Mouse (Mus musculus) MEL (cell line): ENCODE measurements at regions not wholly inside any gene's neighbourhood (a gene's known extent, or its start where the extent isn't known, plus 50 kb on each side); places are given as distances from the start of the nearest gene placed in this dataset.
A peak's percentile ranks its signal among the peaks of the same experiment; 100 is the strongest.

Source experiments
- DNase-seq: peaks from one replicate; pipeline ENCODE4 v3.0.0; 2011; ENCODE audit warnings: low read depth, low spot score
- H3K27ac ChIP-seq: 2 replicates; pipeline ENCODE4 v1.5.1; 2012; ENCODE audit warnings: low read depth, mild to moderate bottlenecking, control low read depth, low read length, moderate library complexity; ENCODE audit not compliant: control insufficient read depth
- H3K27me3 ChIP-seq, 2 experiments: fragments of 150-350 bp in 1 of 2; sonication (generic) in 1 of 2; 2 replicates each; pipeline ENCODE4 v1.6.1; 2012; ENCODE audit warnings: low read length in 2 of 2, mild to moderate bottlenecking in 2 of 2, improper control_type of control experiment in 1 of 2, moderate library complexity in 1 of 2; ENCODE audit not compliant: insufficient read depth in 2 of 2, control insufficient read depth in 1 of 2
- H3K36me3 ChIP-seq, 2 experiments: 2 replicates each; pipeline ENCODE4 v1.6.1; 2012 to 2014; ENCODE audit warnings: low read length in 2 of 2, improper control_type of control experiment in 1 of 2, inconsistent platforms in 1 of 2, mild to moderate bottlenecking in 1 of 2; ENCODE audit not compliant: insufficient read depth in 2 of 2, control insufficient read depth in 1 of 2
- H3K4me1 ChIP-seq, 2 experiments: fragments of 150-350 bp in 1 of 2; sonication (generic) in 1 of 2; 2 replicates each; pipeline ENCODE4 v1.6.1; 2012; ENCODE audit warnings: low read length in 2 of 2, improper control_type of control experiment in 1 of 2, mild to moderate bottlenecking in 1 of 2; ENCODE audit not compliant: insufficient read depth in 2 of 2, control insufficient read depth in 1 of 2
- H3K4me3 ChIP-seq, 2 experiments: fragments of 150-350 bp in 1 of 2; sonication (generic) in 1 of 2; 2 replicates each; pipeline ENCODE4 v1.5.1; 2012; ENCODE audit warnings: low read depth in 2 of 2, low read length in 2 of 2, mild to moderate bottlenecking in 2 of 2, moderate library complexity in 2 of 2, control low read depth in 1 of 2, improper control_type of control experiment in 1 of 2; ENCODE audit not compliant: control insufficient read depth in 1 of 2, insufficient read depth in 1 of 2
- H3K79me2 ChIP-seq: 2 replicates; pipeline ENCODE4 v1.6.1; 2012; ENCODE audit warnings: mild to moderate bottlenecking, low read length, moderate library complexity; ENCODE audit not compliant: control insufficient read depth, poor library complexity, insufficient read depth
- H3K9ac ChIP-seq: 2 replicates; pipeline ENCODE4 v1.6.1; 2012; ENCODE audit warnings: low read depth, mild to moderate bottlenecking, control low read depth, low read length, moderate library complexity; ENCODE audit not compliant: control insufficient read depth, poor library complexity, severe bottlenecking
- H3K9me3 ChIP-seq: fragments of 150-350 bp; sonication (generic); replicated peaks from 2 replicates; pipeline ENCODE4 v1.6.1; 2012; ENCODE audit warnings: mild to moderate bottlenecking, low read length, improper control_type of control experiment, moderate library complexity; ENCODE audit not compliant: insufficient read depth
- BHLHE40 ChIP-seq: IDR thresholded peaks from 2 replicates; pipeline ENCODE4 v1.6.1; 2012; ENCODE audit warnings: low read depth, mild to moderate bottlenecking, inconsistent platforms, low read length, improper control_type of control experiment, borderline replicate concordance
- CTCF ChIP-seq, 3 experiments: IDR thresholded peaks in 2 of 3; conservative IDR thresholded peaks in 1 of 3; 2 replicates each; pipeline ENCODE4 v1.5.1; 2011 to 2012; ENCODE audit warnings: low read length in 3 of 3, low read depth in 2 of 3, mild to moderate bottlenecking in 2 of 3, improper control_type of control experiment in 1 of 3, inconsistent platforms in 1 of 3, mixed read lengths in 1 of 3, moderate library complexity in 1 of 3; ENCODE audit not compliant: control insufficient read depth in 1 of 3, insufficient read depth in 1 of 3, poor library complexity in 1 of 3, severe bottlenecking in 1 of 3
- ELF1 ChIP-seq: IDR thresholded peaks from 2 replicates; pipeline ENCODE4 v1.6.1; 2014; ENCODE audit warnings: low read depth, mild to moderate bottlenecking, inconsistent platforms, low read length, improper control_type of control experiment, moderate library complexity
- GATA1 ChIP-seq: IDR thresholded peaks from 2 replicates; pipeline ENCODE4 v1.6.1; 2011; ENCODE audit warnings: low read depth, low read length, improper control_type of control experiment
- HCFC1 ChIP-seq: IDR thresholded peaks from 2 replicates; pipeline ENCODE4 v1.6.1; 2012; ENCODE audit warnings: low read depth, mild to moderate bottlenecking, inconsistent platforms, low read length, improper control_type of control experiment, moderate library complexity
- KAT2A ChIP-seq: conservative IDR thresholded peaks from 2 replicates; pipeline ENCODE4 v1.6.1; 2012; ENCODE audit warnings: low read depth, low read length, improper control_type of control experiment, inconsistent platforms
- MEF2A ChIP-seq: IDR thresholded peaks from 2 replicates; pipeline ENCODE4 v1.6.1; 2014; ENCODE audit warnings: low read depth, mild to moderate bottlenecking, inconsistent platforms, low read length, improper control_type of control experiment; ENCODE audit not compliant: poor library complexity, insufficient replicate concordance, severe bottlenecking; ENCODE audit errors: extremely low read depth
- NELFE ChIP-seq: IDR thresholded peaks from 2 replicates; pipeline ENCODE4 v1.6.1; 2011; ENCODE audit warnings: low read depth, low read length, improper control_type of control experiment
- NRF1 ChIP-seq: IDR thresholded peaks from 2 replicates; pipeline ENCODE4 v1.6.1; 2014; ENCODE audit warnings: low read depth, mild to moderate bottlenecking, inconsistent platforms, low read length, improper control_type of control experiment, moderate library complexity; ENCODE audit not compliant: poor library complexity, insufficient read depth, severe bottlenecking
- POLR2AphosphoS2 ChIP-seq: IDR thresholded peaks from 2 replicates; pipeline ENCODE4 v1.6.1; 2011; ENCODE audit warnings: low read length, improper control_type of control experiment
- TAL1 ChIP-seq: IDR thresholded peaks from 2 replicates; pipeline ENCODE4 v1.6.1; 2012; ENCODE audit warnings: mild to moderate bottlenecking, inconsistent platforms, low read length, moderate library complexity, mixed read lengths
- TBP ChIP-seq: IDR thresholded peaks from 2 replicates; pipeline ENCODE4 v1.8.0; 2011; ENCODE audit warnings: low read depth, low read length, improper control_type of control experiment

DNA sequence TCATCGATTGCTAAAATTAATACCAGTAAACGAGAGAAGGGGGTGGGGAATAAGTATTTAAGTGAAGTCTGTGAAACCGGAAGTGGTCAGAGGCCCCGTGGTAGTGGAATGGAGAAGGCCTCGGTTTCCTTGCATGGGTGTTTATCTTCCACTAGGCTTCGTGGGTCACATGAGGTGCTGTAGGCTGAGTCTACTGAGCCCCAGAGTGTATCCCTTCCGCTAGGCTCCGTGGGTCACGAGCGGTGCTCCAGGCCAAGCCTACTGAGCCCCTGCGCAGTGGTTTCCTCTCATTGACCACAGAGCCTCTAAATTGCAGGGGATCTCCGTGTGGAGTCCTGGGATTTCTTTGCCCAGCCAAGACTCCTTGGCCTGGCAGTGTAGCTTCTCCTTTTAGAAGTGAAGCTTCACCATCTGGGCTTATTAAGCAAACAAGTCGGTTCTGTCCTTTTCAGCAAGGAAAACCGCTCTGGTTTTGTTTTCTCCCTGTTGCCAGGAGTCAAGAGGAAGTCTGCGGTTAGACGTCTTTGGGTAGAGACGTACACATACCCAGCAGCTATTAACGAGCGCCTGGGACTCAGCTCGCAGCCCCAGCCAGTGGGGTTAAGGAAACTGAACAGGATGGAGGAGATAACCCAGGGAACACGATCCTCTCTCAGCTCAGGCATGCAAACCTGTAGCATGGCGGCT, 211.9 kb downstream of the Rplp1 start (continued):
- TF ChIP-seq ELF1, result peak; percentile 48; the same call in 1 of the 2 replicates
- TF ChIP-seq TAL1, result no peak

DNA sequence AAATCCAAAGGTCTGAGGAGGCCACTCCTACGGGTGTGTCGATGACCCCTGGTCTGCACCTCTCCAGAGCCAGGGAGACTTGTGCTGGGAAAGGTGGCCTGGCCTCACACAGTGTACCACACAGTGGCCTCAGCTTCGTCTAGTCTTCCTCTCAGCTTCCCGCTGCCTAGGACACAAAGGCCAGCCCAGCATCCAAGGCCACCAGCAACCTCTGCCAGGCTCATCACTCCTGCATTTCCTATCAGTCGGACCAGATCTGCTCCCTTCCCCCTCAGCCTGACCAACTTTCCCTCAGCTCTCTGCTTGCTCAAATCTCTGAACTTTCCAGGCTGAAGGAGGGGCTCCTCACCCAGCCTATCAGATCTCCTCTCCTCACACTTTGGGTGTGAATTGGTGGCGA, 213.8 kb downstream of the Rplp1 start:
- Histone ChIP-seq H3K4me1 (peaks cover 0 to 14% of the 10 kb centered on the region in 2 experiments; a peak in 2 of 4 replicates), H3K4me3 (no peak overlapping the region), H3K9me3 (no peaks in the 10 kb centered on the region), H3K27ac (no peak overlapping the region), H3K79me2 (peaks cover 1% of the 10 kb centered on the region; the same call in 1 of the 2 replicates), H3K36me3 (peaks cover 0 to 6% of the 10 kb centered on the region in 2 experiments; a peak in 2 of 4 replicates), H3K27me3 (no peaks in the 10 kb centered on the region), H3K9ac (no peak overlapping the region)
- TF ChIP-seq NRF1 (no peak), TAL1 (no peak)
- no peak for DNase-seq

DNA sequence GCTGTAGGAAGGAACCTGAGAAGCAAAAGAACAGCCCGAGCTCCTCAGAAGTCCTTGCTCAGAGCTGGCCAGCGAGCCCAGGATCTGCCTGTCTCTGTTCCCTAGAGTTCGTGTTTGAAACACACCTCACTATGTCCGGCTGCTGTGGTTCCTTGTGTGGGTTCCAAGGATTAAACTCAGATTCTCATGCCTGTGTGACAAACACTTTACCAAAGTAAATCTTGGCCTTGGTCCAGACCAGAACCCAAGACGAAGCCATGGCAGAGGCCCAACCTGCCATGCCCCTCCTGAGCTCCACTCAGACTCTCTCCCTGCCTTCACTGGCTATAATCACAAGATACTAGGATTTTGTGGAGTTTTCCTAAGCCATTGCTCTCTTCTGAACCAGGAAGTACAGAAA, 214.7 kb downstream of the Rplp1 start:
- Histone ChIP-seq H3K27me3 (no peaks in the 10 kb centered on the region), H3K9me3 (no peaks in the 10 kb centered on the region), H3K4me1 (peaks cover 0 to 17% of the 10 kb centered on the region in 2 experiments; a peak in 2 of 4 replicates), H3K36me3 (peaks cover 0 to 9% of the 10 kb centered on the region in 2 experiments; a peak in 2 of 4 replicates), H3K79me2 (peaks cover 1% of the 10 kb centered on the region; the same call in 1 of the 2 replicates), H3K27ac (no peak overlapping the region), H3K9ac (no peak overlapping the region), H3K4me3 (no peak overlapping the region)
- DNase-seq, result no peak
- TF ChIP-seq NRF1 (no peak), BHLHE40 (no peak), TBP (no peak), KAT2A (no peak), NELFE (no peak), MEF2A (no peak), HCFC1 (no peak), TAL1 (no peak), GATA1 (no peak), POLR2AphosphoS2 (no peak), CTCF (IDR thresholded peaks at IDR 0.05 in 2 of 3, conservative IDR thresholded peaks at IDR 0.05 in 1 of 3; ENCODE audit: control insufficient read depth in 1 of 3, insufficient read depth in 1 of 3, low read depth in 2 of 3, low read length in 3 of 3, poor library complexity in 1 of 3, severe bottlenecking in 1 of 3) (no peak)
